Mouse (Mus musculus): ENCODE measurements at regions not wholly inside any gene's neighbourhood (a gene's known extent, or its start where the extent isn't known, plus 50 kb on each side); places are given as distances from the start of the nearest gene placed in this dataset.

GRCm38 (mm10) chr7:68918632-68919435, 169.8 kb upstream of the Arrdc4 start:
- no peak overlapping the region for H3K4me2 ChIP-seq (ENCODE audit: low read depth, low read length)
- no peaks in the 10 kb centered on the region for H3K27me3 ChIP-seq (ENCODE audit: control insufficient read depth, insufficient read depth, low read length)
- H3K9me3 ChIP-seq (replicated peaks; ENCODE audit: control insufficient read depth, low read length): no peaks in the 10 kb centered on the region
- H3K4me1 ChIP-seq (ENCODE audit: control insufficient read depth, insufficient read depth, low read length): no peaks in the 10 kb centered on the region
- H3K4me3 ChIP-seq (ENCODE audit: low read length): no peak overlapping the region
- no peaks in the 10 kb centered on the region for H3K36me3 ChIP-seq (ENCODE audit: control insufficient read depth, insufficient read depth)
- H3K9ac ChIP-seq (ENCODE audit: low read length): no peak overlapping the region
- ATAC-seq (replicated peaks; ENCODE audit: extremely low read depth, insufficient read depth, low FRiP score): no peak
- 77% methylated on average over 9 of the region's 9 CpGs for WGBS
- no peak overlapping the region for H3K27ac ChIP-seq (ENCODE audit: low read length)

GRCm38 (mm10) chr7:68917876-68918200, 168.8 kb upstream of the Arrdc4 start:
- no peak for ATAC-seq (replicated peaks; ENCODE audit: extremely low read depth, insufficient read depth, low FRiP score)
- Histone ChIP-seq H3K4me1 (ENCODE audit: control insufficient read depth, insufficient read depth, low read length) (no peaks in the 10 kb centered on the region), H3K27ac (ENCODE audit: low read length) (no peak overlapping the region), H3K4me2 (ENCODE audit: low read depth, low read length) (peak overlapping the region; percentile 41; the same call in 1 of the 2 replicates), H3K9ac (ENCODE audit: low read length) (no peak overlapping the region), H3K27me3 (ENCODE audit: control insufficient read depth, insufficient read depth, low read length) (no peaks in the 10 kb centered on the region), H3K9me3 (replicated peaks; ENCODE audit: control insufficient read depth, low read length) (no peaks in the 10 kb centered on the region), H3K36me3 (ENCODE audit: control insufficient read depth, insufficient read depth) (no peaks in the 10 kb centered on the region), H3K4me3 (ENCODE audit: low read length) (no peak overlapping the region; the same call in 1 of the 2 replicates)
- WGBS: 23% methylated on average over 2 of the region's 2 CpGs

GRCm38 (mm10) chr7:68917137-68917875, 168.3 kb upstream of the Arrdc4 start:
- H3K4me3 ChIP-seq (ENCODE audit: low read length): peak overlapping the region; percentile 15; the same call in 1 of the 2 replicates

GRCm38 (mm10) chr7:68915976-68916375, 166.9 kb upstream of the Arrdc4 start:
- Histone ChIP-seq H3K4me1 (ENCODE audit: control insufficient read depth, insufficient read depth, low read length) (no peaks in the 10 kb centered on the region), H3K27ac (ENCODE audit: low read length) (no peak overlapping the region), H3K4me3 (ENCODE audit: low read length) (no peak overlapping the region), H3K9me3 (replicated peaks; ENCODE audit: control insufficient read depth, low read length) (no peaks in the 10 kb centered on the region), H3K36me3 (ENCODE audit: control insufficient read depth, insufficient read depth) (no peaks in the 10 kb centered on the region), H3K9ac (ENCODE audit: low read length) (no peak overlapping the region), H3K4me2 (ENCODE audit: low read depth, low read length) (no peak overlapping the region), H3K27me3 (ENCODE audit: control insufficient read depth, insufficient read depth, low read length) (no peaks in the 10 kb centered on the region)
- ATAC-seq (replicated peaks; ENCODE audit: extremely low read depth, insufficient read depth, low FRiP score): no peak
- 90% methylated on average over 9 of the region's 9 CpGs for WGBS

More at GRCm38 (mm10) chr7:68917137-68917875, 168.3 kb upstream of the Arrdc4 start:
- H3K4me1 ChIP-seq (ENCODE audit: control insufficient read depth, insufficient read depth, low read length): no peaks in the 10 kb centered on the region
- H3K27ac ChIP-seq (ENCODE audit: low read length): no peak overlapping the region
- H3K4me2 ChIP-seq (ENCODE audit: low read depth, low read length): peak overlapping the region; percentile 41
- no peak for ATAC-seq (replicated peaks; ENCODE audit: extremely low read depth, insufficient read depth, low FRiP score)
- H3K9ac ChIP-seq (ENCODE audit: low read length): no peak overlapping the region
- H3K27me3 ChIP-seq (ENCODE audit: control insufficient read depth, insufficient read depth, low read length): no peaks in the 10 kb centered on the region
- 34% methylated on average over 21 of the region's 21 CpGs for WGBS
- H3K9me3 ChIP-seq (replicated peaks; ENCODE audit: control insufficient read depth, low read length): no peaks in the 10 kb centered on the region
- no peaks in the 10 kb centered on the region for H3K36me3 ChIP-seq (ENCODE audit: control insufficient read depth, insufficient read depth)

- Histone ChIP-seq H3K4me2 (ENCODE audit: low read depth, low read length) (no peak overlapping the region), H3K9ac (ENCODE audit: low read length) (no peak overlapping the region), H3K27ac (ENCODE audit: low read length) (no peak overlapping the region), H3K9me3 (replicated peaks; ENCODE audit: control insufficient read depth, low read length) (no peaks in the 10 kb centered on the region), H3K36me3 (ENCODE audit: control insufficient read depth, insufficient read depth) (no peaks in the 10 kb centered on the region), H3K27me3 (ENCODE audit: control insufficient read depth, insufficient read depth, low read length) (no peaks in the 10 kb centered on the region), H3K4me1 (ENCODE audit: control insufficient read depth, insufficient read depth, low read length) (no peaks in the 10 kb centered on the region), H3K4me3 (ENCODE audit: low read length) (no peak overlapping the region)
- WGBS: 36% methylated on average over 4 of the region's 4 CpGs
- no peak for ATAC-seq (replicated peaks; ENCODE audit: extremely low read depth, insufficient read depth, low FRiP score)
Measured at GRCm38 (mm10) chr7:68914344-68914743, 165.3 kb upstream of the Arrdc4 start.

GRCm38 (mm10) chr7:68911989-68912655, 163.1 kb upstream of the Arrdc4 start:
- Histone ChIP-seq H3K4me2 (ENCODE audit: low read depth, low read length) (no peak overlapping the region), H3K27ac (ENCODE audit: low read length) (no peak overlapping the region), H3K4me3 (ENCODE audit: low read length) (no peak overlapping the region), H3K9ac (ENCODE audit: low read length) (no peak overlapping the region), H3K36me3 (ENCODE audit: control insufficient read depth, insufficient read depth) (no peaks in the 10 kb centered on the region), H3K9me3 (replicated peaks; ENCODE audit: control insufficient read depth, low read length) (no peaks in the 10 kb centered on the region), H3K27me3 (ENCODE audit: control insufficient read depth, insufficient read depth, low read length) (no peaks in the 10 kb centered on the region), H3K4me1 (ENCODE audit: control insufficient read depth, insufficient read depth, low read length) (no peaks in the 10 kb centered on the region)
- ATAC-seq (replicated peaks; ENCODE audit: extremely low read depth, insufficient read depth, low FRiP score): no peak
- WGBS: 79% methylated on average over 6 of the region's 6 CpGs

- WGBS: 69% methylated on average over 3 of the region's 3 CpGs
- H3K27me3 ChIP-seq (ENCODE audit: control insufficient read depth, insufficient read depth, low read length): no peaks in the 10 kb centered on the region
- ATAC-seq (replicated peaks; ENCODE audit: extremely low read depth, insufficient read depth, low FRiP score): no peak
- H3K4me3 ChIP-seq (ENCODE audit: low read length): no peak overlapping the region
- H3K9ac ChIP-seq (ENCODE audit: low read length): no peak overlapping the region
- H3K27ac ChIP-seq (ENCODE audit: low read length): no peak overlapping the region
- no peaks in the 10 kb centered on the region for H3K4me1 ChIP-seq (ENCODE audit: control insufficient read depth, insufficient read depth, low read length)
- no peaks in the 10 kb centered on the region for H3K9me3 ChIP-seq (replicated peaks; ENCODE audit: control insufficient read depth, low read length)
- no peaks in the 10 kb centered on the region for H3K36me3 ChIP-seq (ENCODE audit: control insufficient read depth, insufficient read depth)
- H3K4me2 ChIP-seq (ENCODE audit: low read depth, low read length): no peak overlapping the region
Measured at GRCm38 (mm10) chr7:68911562-68911961, 162.5 kb upstream of the Arrdc4 start.

GRCm38 (mm10) chr7:68909694-68910093, 160.7 kb upstream of the Arrdc4 start:
- no peak for ATAC-seq (replicated peaks; ENCODE audit: extremely low read depth, insufficient read depth, low FRiP score)
- no peaks in the 10 kb centered on the region for H3K36me3 ChIP-seq (ENCODE audit: control insufficient read depth, insufficient read depth)
- 89% methylated on average over 1 of the region's 1 CpGs for WGBS
- no peaks in the 10 kb centered on the region for H3K27me3 ChIP-seq (ENCODE audit: control insufficient read depth, insufficient read depth, low read length)
- no peak overlapping the region for H3K9ac ChIP-seq (ENCODE audit: low read length)
- H3K27ac ChIP-seq (ENCODE audit: low read length): no peak overlapping the region
- no peak overlapping the region for H3K4me2 ChIP-seq (ENCODE audit: low read depth, low read length)
- no peak overlapping the region for H3K4me3 ChIP-seq (ENCODE audit: low read length)
- H3K4me1 ChIP-seq (ENCODE audit: control insufficient read depth, insufficient read depth, low read length): no peaks in the 10 kb centered on the region
- no peaks in the 10 kb centered on the region for H3K9me3 ChIP-seq (replicated peaks; ENCODE audit: control insufficient read depth, low read length)

- no peaks in the 10 kb centered on the region for H3K4me1 ChIP-seq (ENCODE audit: control insufficient read depth, insufficient read depth, low read length)
- no peak for ATAC-seq (replicated peaks; ENCODE audit: extremely low read depth, insufficient read depth, low FRiP score)
- no peak overlapping the region for H3K27ac ChIP-seq (ENCODE audit: low read length)
- H3K36me3 ChIP-seq (ENCODE audit: control insufficient read depth, insufficient read depth): no peaks in the 10 kb centered on the region
- no peaks in the 10 kb centered on the region for H3K27me3 ChIP-seq (ENCODE audit: control insufficient read depth, insufficient read depth, low read length)
- H3K9ac ChIP-seq (ENCODE audit: low read length): no peak overlapping the region
- H3K4me3 ChIP-seq (ENCODE audit: low read length): no peak overlapping the region
- no peak overlapping the region for H3K4me2 ChIP-seq (ENCODE audit: low read depth, low read length)
- 55% methylated on average over 1 of the region's 1 CpGs for WGBS
- no peaks in the 10 kb centered on the region for H3K9me3 ChIP-seq (replicated peaks; ENCODE audit: control insufficient read depth, low read length)
Measured at GRCm38 (mm10) chr7:68908401-68908834, 159.4 kb upstream of the Arrdc4 start.
